Comparison of ENCODE assay signal across 8 mouse cellular contexts in the genomic region with DNA sequence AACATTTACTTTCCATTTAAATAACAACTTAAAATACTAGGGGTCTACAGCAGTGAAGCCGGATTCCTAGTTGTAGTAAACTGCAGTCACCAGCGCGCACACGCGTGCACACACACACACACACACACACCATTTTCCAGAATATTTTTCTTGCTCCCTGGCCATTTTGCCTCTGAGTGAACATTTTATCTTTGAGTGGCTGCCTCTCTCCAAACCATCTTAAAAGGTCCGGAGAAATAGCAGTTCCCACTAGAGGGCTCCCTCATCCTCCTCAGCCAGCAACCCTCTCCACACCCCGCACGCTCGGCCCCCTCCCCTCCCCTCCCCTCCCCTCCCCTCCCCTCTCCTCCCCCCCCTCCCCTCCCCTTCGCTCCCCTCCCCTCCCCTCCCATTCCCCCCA. TPM values are rescaled to one million over a fixed set of nuclear protein-coding genes. Genes with fewer than 3 reads are reported as not detected.
A peak's percentile ranks its signal among the peaks of the same experiment; 100 is the strongest.
DNase-seq lines count a peak whose midpoint lies in the region; ATAC-seq and TF ChIP-seq lines count a peak whose summit lies in the region.

No protein-coding gene starts in this region.

- ATAC-seq in embryonic facial prominence, embryonic 12.5 days (ENCODE audit: insufficient number of reproducible peaks, insufficient read depth, low FRiP score, low TSS enrichment): no peak
- no peak for ATAC-seq in hindbrain, embryonic 14.5 days (ENCODE audit: low FRiP score)
- ATAC-seq in liver, embryonic 14.5 days (ENCODE audit: insufficient read depth): no peak
- ATAC-seq in neural tube, embryonic 14.5 days (ENCODE audit: low read depth): peak; percentile 68

- TF ChIP-seq EP300 in liver, embryonic 14.5 days (IDR thresholded peaks at IDR 0.05; ENCODE audit: low read depth): no peak

- TF ChIP-seq CTCF in gastrocnemius, adult 2 months (IDR thresholded peaks at IDR 0.05): peak; percentile 57
- TF ChIP-seq CTCF in liver, embryonic 14.5 days (IDR thresholded peaks at IDR 0.05; ENCODE audit: low read depth): peak; percentile 35

- intact Hi-C loops in gastrocnemius, adult 2 months (cut with DNase I): loop anchor here (10.0 kb wide), 1 partner anchor 604 kb away; no protein-coding TSS in a partner anchor
- intact Hi-C loops in gastrocnemius, postnatal 36 days (cut with DNase I): no loop called here

- no peaks in the 10 kb centered on the region for H3K36me3 ChIP-seq in embryonic facial prominence, embryonic 12.5 days
- no peaks in the 10 kb centered on the region for H3K36me3 ChIP-seq in hindbrain, embryonic 14.5 days (replicated peaks; ENCODE audit: control insufficient read depth, insufficient read depth)
- no peaks in the 10 kb centered on the region for H3K36me3 ChIP-seq in liver, embryonic 14.5 days (replicated peaks; ENCODE audit: control insufficient read depth, insufficient read depth, low read depth)
- H3K36me3 ChIP-seq in neural tube, embryonic 14.5 days (ENCODE audit: control insufficient read depth, insufficient read depth, low read length): no peaks in the 10 kb centered on the region

- H3K9ac ChIP-seq in embryonic facial prominence, embryonic 12.5 days: no peak overlapping the region
- no peak overlapping the region for H3K9ac ChIP-seq in hindbrain, embryonic 14.5 days
- no peak overlapping the region for H3K9ac ChIP-seq in liver, embryonic 14.5 days (replicated peaks)
- H3K9ac ChIP-seq in neural tube, embryonic 14.5 days (replicated peaks; ENCODE audit: low read depth, low read length): no peak overlapping the region

- H3K4me1 ChIP-seq in embryonic facial prominence, embryonic 12.5 days: peaks cover 2% of the 10 kb centered on the region; the same call in 1 of the 2 replicates
- no peaks in the 10 kb centered on the region for H3K4me1 ChIP-seq in hindbrain, embryonic 14.5 days (replicated peaks; ENCODE audit: control insufficient read depth, insufficient read depth, low read length)
- H3K4me1 ChIP-seq in liver, embryonic 14.5 days (replicated peaks; ENCODE audit: control insufficient read depth in 2 of 2, insufficient read depth in 2 of 2, low read length in 1 of 2): no peaks in the 10 kb centered on the region; a peak in 1 of 4 replicates
- H3K4me1 ChIP-seq in neural tube, embryonic 14.5 days (ENCODE audit: control insufficient read depth, insufficient read depth, low read length): no peaks in the 10 kb centered on the region

- 23% methylated on average over 8 of the region's 10 CpGs for WGBS in embryonic facial prominence, embryonic 12.5 days
- 20% methylated on average over 9 of the region's 10 CpGs for WGBS in hindbrain, embryonic 14.5 days
- WGBS in liver, embryonic 14.5 days (ENCODE audit: insufficient replicate concordance): 30% methylated on average over 9 of the region's 10 CpGs
- WGBS in neural tube, embryonic 14.5 days: 25% methylated on average over 9 of the region's 10 CpGs

- DNase-seq in gastrocnemius, adult 2 months: peak; percentile 49
- no peak for DNase-seq in gastrocnemius, postnatal 36 days
- DNase-seq in Muller cell, postnatal 12 days (ENCODE audit: inconsistent ontology term): peak; percentile 48
- DNase-seq in hindbrain, embryonic 14.5 days (ENCODE audit: low spot score): peak; percentile 66
- DNase-seq in liver, embryonic 14.5 days (ENCODE audit: low read depth in 3 of 3, low spot score in 3 of 3): no peak
- no peak for DNase-seq in urinary bladder, postnatal 10 days (ENCODE audit: low spot score)

- peak overlapping the region; percentile 36 for H3K4me2 ChIP-seq in embryonic facial prominence, embryonic 12.5 days (replicated peaks)
- peak overlapping the region; percentile 42 for H3K4me2 ChIP-seq in hindbrain, embryonic 14.5 days (replicated peaks)
- no peak overlapping the region for H3K4me2 ChIP-seq in liver, embryonic 14.5 days (ENCODE audit: low read depth)
- peak overlapping the region; percentile 26; the same call in 1 of the 2 replicates for H3K4me2 ChIP-seq in neural tube, embryonic 14.5 days (ENCODE audit: low read depth, low read length)

- H3K9me3 ChIP-seq in embryonic facial prominence, embryonic 12.5 days: no peaks in the 10 kb centered on the region
- no peaks in the 10 kb centered on the region for H3K9me3 ChIP-seq in hindbrain, embryonic 14.5 days (ENCODE audit: control insufficient read depth, low read length)
- H3K9me3 ChIP-seq in liver, embryonic 14.5 days (ENCODE audit: control insufficient read depth, low read length): no peaks in the 10 kb centered on the region
- no peaks in the 10 kb centered on the region for H3K9me3 ChIP-seq in neural tube, embryonic 14.5 days (ENCODE audit: control insufficient read depth, low read length)

- H3K27me3 ChIP-seq in embryonic facial prominence, embryonic 12.5 days: no peaks in the 10 kb centered on the region
- H3K27me3 ChIP-seq in hindbrain, embryonic 14.5 days (ENCODE audit: control insufficient read depth, insufficient read depth, low read length): no peaks in the 10 kb centered on the region
- H3K27me3 ChIP-seq in liver, embryonic 14.5 days (ENCODE audit: control insufficient read depth, insufficient read depth, low read length): no peaks in the 10 kb centered on the region
- no peaks in the 10 kb centered on the region for H3K27me3 ChIP-seq in neural tube, embryonic 14.5 days (ENCODE audit: control insufficient read depth, insufficient read depth, low read length)

- H3K4me3 ChIP-seq in gastrocnemius, adult 2 months: peak overlapping the region; percentile 29
- peak overlapping the region; percentile 16 for H3K4me3 ChIP-seq in embryonic facial prominence, embryonic 12.5 days
- no peak overlapping the region for H3K4me3 ChIP-seq in hindbrain, embryonic 14.5 days (replicated peaks; ENCODE audit: low read length)
- H3K4me3 ChIP-seq in liver, embryonic 14.5 days (ENCODE audit: insufficient read depth in 1 of 2, low read depth in 2 of 2, low read length in 2 of 2): no peak overlapping the region
- no peak overlapping the region for H3K4me3 ChIP-seq in neural tube, embryonic 14.5 days (ENCODE audit: low read depth, low read length)

- no peak overlapping the region; the same call in 1 of the 2 replicates for H3K27ac ChIP-seq in gastrocnemius, adult 2 months
- H3K27ac ChIP-seq in embryonic facial prominence, embryonic 12.5 days: no peak overlapping the region
- H3K27ac ChIP-seq in hindbrain, embryonic 14.5 days: no peak overlapping the region
- no peak overlapping the region for H3K27ac ChIP-seq in liver, embryonic 14.5 days
- H3K27ac ChIP-seq in neural tube, embryonic 14.5 days (ENCODE audit: low read depth, low read length): no peak overlapping the region

RNA-seq across cellular contexts. Expression of gene Tpt1, which starts 25.7 kb away (rescaled TPM):
- 1,000 to 10,000 TPM; 3,630 to 4,350 TPM for total RNA-seq in gastrocnemius, adult 2 months (2021)
- 1,000 to 10,000 TPM; 2,921 to 3,241 TPM for total RNA-seq in gastrocnemius, postnatal 36 days (2021)
- polyA plus RNA-seq in embryonic facial prominence, embryonic 12.5 days (2016; fragmentation: Nextera tagmentation; extraction: Ambion mirVana): 956 and 977 TPM in 2 replicates
- polyA plus RNA-seq in hindbrain, embryonic 14.5 days (2014; fragmentation: Nextera tagmentation; extraction: Ambion mirVana): 775 and 871 TPM in 2 replicates
- 857 and 1,453 TPM in 2 replicates for polyA plus RNA-seq in liver, embryonic 14.5 days (2012; rRNA removed)
- 684 and 702 TPM in 2 replicates for polyA plus RNA-seq in liver, embryonic 14.5 days (2014; fragmentation: Nextera tagmentation; extraction: Ambion mirVana)
- 788 and 789 TPM in 2 replicates for polyA plus RNA-seq in neural tube, embryonic 14.5 days (2014; fragmentation: Nextera tagmentation; extraction: Ambion mirVana)

Comparison
In these comparisons a context has a peak if more than half of its experiments do, and no peak if none do; other contexts are left out.
1. DNase-seq: peak in gastrocnemius, adult 2 months (single experiment), Muller cell, postnatal 12 days (single experiment) and hindbrain, embryonic 14.5 days (single experiment); none in gastrocnemius, postnatal 36 days (0 of 2), liver, embryonic 14.5 days (0 of 3) and urinary bladder, postnatal 10 days (single experiment).
2. H3K4me3 ChIP-seq: peak in gastrocnemius, adult 2 months (single experiment) and embryonic facial prominence, embryonic 12.5 days (single experiment); none in hindbrain, embryonic 14.5 days (single experiment), liver, embryonic 14.5 days (0 of 2) and neural tube, embryonic 14.5 days (single experiment).